ENCODE assay signal across 7 mouse cellular contexts in the genomic region with DNA sequence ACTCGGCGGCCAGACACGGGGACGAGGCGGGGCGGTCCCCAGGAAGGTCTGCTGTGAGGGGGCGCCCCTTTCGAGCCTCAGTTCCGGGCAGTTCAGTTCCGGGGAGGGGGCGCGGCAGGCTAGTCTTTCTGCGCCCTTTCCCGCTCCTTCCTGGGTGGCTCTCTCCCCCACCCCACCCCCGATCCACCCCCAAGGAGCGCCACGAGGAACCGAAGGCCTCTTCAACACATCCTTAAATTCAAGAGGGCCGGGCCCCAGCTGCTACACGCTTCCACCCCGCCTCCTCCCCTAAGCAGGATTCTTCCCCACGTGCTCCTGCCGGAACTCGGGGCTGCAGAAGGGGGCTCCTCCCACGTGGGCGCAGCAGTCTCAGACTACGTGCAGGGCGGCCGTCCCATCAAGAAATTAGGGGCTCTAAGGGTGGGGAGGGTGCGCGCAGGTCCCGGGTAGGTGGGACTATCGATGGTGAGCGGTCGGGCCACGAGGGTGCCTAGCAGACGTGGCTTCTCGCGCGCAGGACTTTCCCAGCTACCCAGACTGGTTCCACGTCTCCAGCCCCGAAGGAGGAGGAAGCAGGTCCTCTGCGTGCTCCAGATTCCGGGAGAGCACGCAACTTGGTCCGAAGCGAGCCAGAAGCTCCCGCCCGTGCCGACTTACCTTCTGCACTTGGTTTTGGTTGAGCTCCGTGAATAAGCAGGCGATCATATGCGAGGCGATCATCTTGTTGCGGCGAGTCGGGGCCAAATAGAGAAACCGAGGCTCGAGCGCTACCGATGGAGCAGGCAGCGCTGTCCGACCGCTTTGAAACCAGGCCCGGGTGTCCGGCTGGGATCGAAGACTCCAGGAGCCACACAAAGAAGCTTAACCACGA. TPM values are rescaled to one million over a fixed set of nuclear protein-coding genes. Genes with fewer than 3 reads are reported as not detected.
A peak's percentile ranks its signal among the peaks of the same experiment; 100 is the strongest.
DNase-seq lines count a peak whose midpoint lies in the region; ATAC-seq and TF ChIP-seq lines count a peak whose summit lies in the region.

No protein-coding gene starts in this region.

- no peaks in the 10 kb centered on the region for H3K27me3 ChIP-seq in embryonic facial prominence, embryonic 11.5 days (ENCODE audit: control insufficient read depth, insufficient read depth, low read length)
- H3K27me3 ChIP-seq in liver, embryonic 11.5 days (replicated peaks; ENCODE audit: control insufficient read depth, insufficient read depth, low read length) = no peaks in the 10 kb centered on the region
- H3K27me3 ChIP-seq in midbrain, postnatal 0 days (ENCODE audit: insufficient read depth, low read length) = 0 out of 2 replicates have a peak, but pooled peaks cover 14% of the 10 kb centered on the region

- no peaks in the 10 kb centered on the region for H3K4me1 ChIP-seq in embryonic facial prominence, embryonic 11.5 days (ENCODE audit: control insufficient read depth, insufficient read depth, low read length)
- peaks cover 22% of the 10 kb centered on the region for H3K4me1 ChIP-seq in liver, embryonic 11.5 days (replicated peaks; ENCODE audit: control insufficient read depth, insufficient read depth, low read length)
- H3K4me1 ChIP-seq in midbrain, postnatal 0 days (ENCODE audit: insufficient read depth, low read length) = peaks cover 13% of the 10 kb centered on the region; the same call in 1 of the 2 replicates

- H3K27ac ChIP-seq in embryonic facial prominence, embryonic 11.5 days (replicated peaks; ENCODE audit: low read depth, low read length) = peak overlapping the region; percentile 38
- H3K27ac ChIP-seq in liver, embryonic 11.5 days (ENCODE audit: low read depth, low read length) = peak overlapping the region; percentile 84
- no peak overlapping the region for H3K27ac ChIP-seq in midbrain, postnatal 0 days (ENCODE audit: low read depth, low read length)

- H3K9ac ChIP-seq in embryonic facial prominence, embryonic 11.5 days (replicated peaks; ENCODE audit: low read length) = peak overlapping the region; percentile 63
- peak overlapping the region; percentile 78 for H3K9ac ChIP-seq in liver, embryonic 11.5 days (ENCODE audit: low read depth, low read length)
- H3K9ac ChIP-seq in midbrain, postnatal 0 days (replicated peaks; ENCODE audit: low read length, poor library complexity, severe bottlenecking) = peak overlapping the region; percentile 39

- no peaks in the 10 kb centered on the region for H3K36me3 ChIP-seq in embryonic facial prominence, embryonic 11.5 days (replicated peaks; ENCODE audit: control insufficient read depth, insufficient read depth, low read depth, low read length)
- no peaks in the 10 kb centered on the region for H3K36me3 ChIP-seq in liver, embryonic 11.5 days (ENCODE audit: control insufficient read depth, insufficient read depth, low read length)
- H3K36me3 ChIP-seq in midbrain, postnatal 0 days (ENCODE audit: insufficient read depth, low read length) = no peaks in the 10 kb centered on the region

- under 1% methylated on average over 62 of the region's 68 CpGs for WGBS in embryonic facial prominence, embryonic 11.5 days
- under 1% methylated on average over 67 of the region's 68 CpGs for WGBS in liver, embryonic 11.5 days
- under 1% methylated on average over 66 of the region's 68 CpGs for WGBS in midbrain, postnatal 0 days

- TF ChIP-seq CTCF in midbrain, postnatal 0 days (IDR thresholded peaks at IDR 0.05) = no peak

- H3K9me3 ChIP-seq in embryonic facial prominence, embryonic 11.5 days (replicated peaks; ENCODE audit: control insufficient read depth, low read length) = no peaks in the 10 kb centered on the region
- H3K9me3 ChIP-seq in liver, embryonic 11.5 days (ENCODE audit: control insufficient read depth, low read length) = no peaks in the 10 kb centered on the region
- no peaks in the 10 kb centered on the region for H3K9me3 ChIP-seq in midbrain, postnatal 0 days (ENCODE audit: low read length)

- DNase-seq in A20 (ENCODE audit: low read depth, low spot score) (peak; percentile 74), ES-CJ7 (ENCODE audit: low read depth, low spot score) (peak; percentile 90)
- DNase-seq in embryonic facial prominence, embryonic 11.5 days (ENCODE audit: low spot score) = peak; percentile 78
- DNase-seq in liver, embryonic 11.5 days (ENCODE audit: low spot score) = peak; percentile 83
- peak; percentile 28 for DNase-seq in midbrain, postnatal 0 days (ENCODE audit: low spot score)
- DNase-seq in thymus, adult 18-20 months = peak; percentile 40 to 52

- peak overlapping the region; percentile 96 for H3K4me2 ChIP-seq in embryonic facial prominence, embryonic 11.5 days (ENCODE audit: low read depth, low read length)
- peak overlapping the region; percentile 94 for H3K4me2 ChIP-seq in liver, embryonic 11.5 days
- peak overlapping the region; percentile 97 for H3K4me2 ChIP-seq in midbrain, postnatal 0 days (ENCODE audit: low read depth, low read length, poor library complexity, severe bottlenecking)

- peak overlapping the region; percentile 60 for H3K4me3 ChIP-seq in embryonic facial prominence, embryonic 11.5 days (ENCODE audit: low read depth, low read length)
- peak overlapping the region; percentile 79 for H3K4me3 ChIP-seq in liver, embryonic 11.5 days (ENCODE audit: low read depth, low read length)
- peak overlapping the region; percentile 53 for H3K4me3 ChIP-seq in midbrain, postnatal 0 days (ENCODE audit: low read depth, low read length)

- ATAC-seq in embryonic facial prominence, embryonic 11.5 days (replicated peaks; ENCODE audit: insufficient number of reproducible peaks, low FRiP score, low TSS enrichment, low read depth) = peak; percentile 36; the same call in 1 of the 2 replicates
- ATAC-seq in hematopoietic stem cell, adult 5-6 weeks (replicated peaks in 1 of 2; ENCODE audit: insufficient read depth in 1 of 2, low FRiP score in 2 of 2, low TSS enrichment in 1 of 2, low read depth in 1 of 2, poor library complexity in 2 of 2, severe bottlenecking in 2 of 2) = peak; percentile 9 to 40; a peak in 2 of 4 replicates
- ATAC-seq in liver, embryonic 11.5 days (replicated peaks; ENCODE audit: low FRiP score) = peak; percentile 28
- 0 out of 2 replicates have a peak, but pooled peaks have one; percentile 17 for ATAC-seq in midbrain, postnatal 0 days (ENCODE audit: low FRiP score)

RNA-seq across cellular contexts. Expression of a gene that starts 0.8 kb away (rescaled TPM):
- polyA plus RNA-seq in embryonic facial prominence, embryonic 11.5 days (2014; fragmentation: Nextera tagmentation; extraction: Ambion mirVana) = 17.0 and 17.3 TPM in 2 replicates
- 32.4 and 35.6 TPM in 2 replicates for total RNA-seq in hematopoietic stem cell, adult 5-6 weeks (2017)
- 25.0 and 29.0 TPM in 2 replicates for polyA plus RNA-seq in liver, embryonic 11.5 days (2014; fragmentation: Nextera tagmentation; extraction: Ambion mirVana)
- total RNA-seq in midbrain, postnatal 0 days (2014; rRNA removed) = 1.6 and 3.9 TPM in 2 replicates
- 2.0 and 2.2 TPM in 2 replicates for polyA plus RNA-seq in midbrain, postnatal 0 days (2015; fragmentation: Nextera tagmentation; extraction: Ambion mirVana)

Comparison
In these comparisons a context has a peak if more than half of its experiments do, and no peak if none do; other contexts are left out.
1. DNase-seq: peak in every context shown above with its lines; median percentile 90 in ES-CJ7; 83 in liver, embryonic 11.5 days; 78 in embryonic facial prominence, embryonic 11.5 days; 74 in A20; 46 in thymus, adult 18-20 months; 28 in midbrain, postnatal 0 days.